Mouse (Mus musculus): ENCODE results near the gene Abcb9.

Abcb9 gene

GRCm38 (mm10) chr5:124093120-124093794, 2.3 kb downstream of the Abcb9 start:
- peak; percentile 84 for DNase-seq

GRCm38 (mm10) chr5:124091951-124092406, 3.6 kb downstream of the Abcb9 start:
- DNase-seq: no peak

- DNase-seq: no peak
These were observed 5.7 kb downstream of the Abcb9 start for GRCm38 (mm10) chr5:124089868-124090267.

- DNase-seq: no peak
These were observed 8.7 kb downstream of the Abcb9 start for GRCm38 (mm10) chr5:124086876-124087275.

GRCm38 (mm10) chr5:124085513-124085912, 10.1 kb downstream of the Abcb9 start:
- no peak for DNase-seq

GRCm38 (mm10) chr5:124084588-124085173, 10.9 kb downstream of the Abcb9 start:
- peak; percentile 84 for DNase-seq

GRCm38 (mm10) chr5:124083850-124084587, 11.6 kb downstream of the Abcb9 start:
- peak; percentile 57 for DNase-seq

- no peak for DNase-seq
These were observed 12.5 kb downstream of the Abcb9 start for GRCm38 (mm10) chr5:124082941-124083688.

GRCm38 (mm10) chr5:124082447-124082846, 13.2 kb downstream of the Abcb9 start:
- no peak for DNase-seq

GRCm38 (mm10) chr5:124079880-124080279, 15.7 kb downstream of the Abcb9 start:
- no peak for DNase-seq

GRCm38 (mm10) chr5:124078794-124079416, 16.7 kb downstream of the Abcb9 start:
- no peak for DNase-seq

- no peak for DNase-seq
These were observed 17.6 kb downstream of the Abcb9 start for GRCm38 (mm10) chr5:124077856-124078460.

GRCm38 (mm10) chr5:124077241-124077640, 18.4 kb downstream of the Abcb9 start:
- no peak for DNase-seq

- DNase-seq: no peak
These were observed 19.0 kb downstream of the Abcb9 start for GRCm38 (mm10) chr5:124076559-124076958.

GRCm38 (mm10) chr5:124075716-124076115, 19.9 kb downstream of the Abcb9 start:
- DNase-seq: no peak

- DNase-seq: no peak
These were observed 20.7 kb downstream of the Abcb9 start for GRCm38 (mm10) chr5:124074845-124075307.

- DNase-seq: no peak
These were observed 21.9 kb downstream of the Abcb9 start for GRCm38 (mm10) chr5:124073682-124074081.

- no peak for DNase-seq
These were observed 25.9 kb downstream of the Abcb9 start for GRCm38 (mm10) chr5:124069657-124070056.

- DNase-seq: no peak
These were observed 33.4 kb downstream of the Abcb9 start for GRCm38 (mm10) chr5:124062037-124062824.

- no peak for DNase-seq
These were observed 35.9 kb downstream of the Abcb9 start for GRCm38 (mm10) chr5:124059677-124060076.

- no peak for DNase-seq
These were observed 36.8 kb downstream of the Abcb9 start for GRCm38 (mm10) chr5:124058749-124059148.
